Mouse (Mus musculus) lung, adult 2 months (tissue): Measurements from ENCODE around the gene Myh6.

ENCODE experiments used
- CTCF ChIP-seq: fragments of 200-500 bp; IDR thresholded peaks from 2 replicates; pipeline ENCODE4 v1.5.1; 2011; ENCODE audit warnings: mild to moderate bottlenecking, low read length, control low read depth; ENCODE audit not compliant: insufficient read depth
- POLR2A ChIP-seq: fragments of 200-500 bp; IDR thresholded peaks from 2 replicates; pipeline ENCODE4 v1.6.1; 2011; ENCODE audit warnings: low read depth, mild to moderate bottlenecking, control low read depth, low read length, borderline replicate concordance; ENCODE audit errors: extremely low read depth

DNA sequence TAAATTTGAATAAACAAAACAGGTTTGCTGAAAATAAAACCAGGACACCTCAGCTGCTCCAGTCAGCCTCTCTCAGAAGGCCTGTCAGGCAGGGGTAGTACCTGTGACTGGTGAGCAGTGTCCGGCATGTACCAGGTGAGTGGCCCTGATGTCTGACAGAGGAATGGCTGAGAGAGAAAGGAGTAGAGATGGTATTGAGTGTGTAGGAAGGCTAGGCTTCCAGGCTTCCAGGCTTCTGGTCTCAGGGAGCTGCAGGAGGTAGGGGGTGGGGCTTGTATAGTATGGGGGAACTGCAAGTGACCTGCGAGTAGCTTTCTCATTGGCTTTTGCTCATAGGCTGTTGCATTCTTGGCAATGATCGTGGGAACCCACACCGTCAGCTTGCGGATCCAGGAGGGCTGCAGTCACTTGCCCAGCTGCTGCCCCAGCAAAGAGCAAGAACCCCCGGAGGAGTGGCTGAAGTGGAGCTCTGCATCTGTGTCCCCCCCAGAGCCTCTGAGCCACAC is 34.0 kb downstream of the Myh6 start, which contains the start of gene Il25:
- TF ChIP-seq POLR2A (no peak), CTCF (no peak)
